Mouse (Mus musculus): ENCODE data around the gene Caskin2. TPM values are rescaled to one million over a fixed set of nuclear protein-coding genes. Genes with fewer than 3 reads are reported as not detected.

Gene Caskin2
- total and polyA plus RNA-seq, 2 experiments = 2.9 to 9.7 TPM

- Histone ChIP-seq H3K9ac (ENCODE audit: low read depth, low read length) (peak overlapping the region; percentile 7; the same call in 1 of the 2 replicates), H3K4me3 (ENCODE audit: insufficient read depth, low read depth, low read length) (no peak overlapping the region), H3K79me2 (ENCODE audit: control insufficient read depth, insufficient read depth, low read length) (peaks cover 40% of the 10 kb centered on the region; the same call in 1 of the 2 replicates), H3K4me1 (ENCODE audit: control insufficient read depth, insufficient read depth, low read length) (peaks cover 31% of the 10 kb centered on the region), H3K27me3 (ENCODE audit: control insufficient read depth, insufficient read depth, low read length) (no peaks in the 10 kb centered on the region), H3K36me3 (ENCODE audit: control insufficient read depth, insufficient read depth, low read length) (no peaks in the 10 kb centered on the region), H3K27ac (replicated peaks; ENCODE audit: insufficient read depth, low read depth, low read length) (peak overlapping the region; percentile 26)
- WGBS = 36% methylated on average over 25 of the region's 25 CpGs
- TF ChIP-seq CTCF (IDR thresholded peaks at IDR 0.05; ENCODE audit: low read depth, low read length) = no peak
- no peak for TF ChIP-seq POLR2A (IDR thresholded peaks at IDR 0.05; ENCODE audit: extremely low read depth, insufficient read depth, low read length)
- peak; percentile 57 for DNase-seq (ENCODE audit: extremely low read depth, low read depth, low spot score)
Observed at GRCm38 (mm10) chr11:115830550-115831325, 17.3 kb upstream of the Caskin2 start.

GRCm38 (mm10) chr11:115829036-115829435, 15.6 kb upstream of the Caskin2 start:
- Histone ChIP-seq H3K4me3 (ENCODE audit: insufficient read depth, low read depth, low read length) (no peak overlapping the region), H3K79me2 (ENCODE audit: control insufficient read depth, insufficient read depth, low read length) (peaks cover 46% of the 10 kb centered on the region; the same call in 1 of the 2 replicates), H3K27me3 (ENCODE audit: control insufficient read depth, insufficient read depth, low read length) (no peaks in the 10 kb centered on the region), H3K36me3 (ENCODE audit: control insufficient read depth, insufficient read depth, low read length) (no peaks in the 10 kb centered on the region), H3K27ac (replicated peaks; ENCODE audit: insufficient read depth, low read depth, low read length) (no peak overlapping the region), H3K9ac (ENCODE audit: low read depth, low read length) (no peak overlapping the region), H3K4me1 (ENCODE audit: control insufficient read depth, insufficient read depth, low read length) (peaks cover 31% of the 10 kb centered on the region)
- 59% methylated on average over 4 of the region's 4 CpGs for WGBS
- DNase-seq (ENCODE audit: extremely low read depth, low read depth, low spot score) = no peak
- TF ChIP-seq POLR2A (IDR thresholded peaks at IDR 0.05; ENCODE audit: extremely low read depth, insufficient read depth, low read length) (no peak), CTCF (IDR thresholded peaks at IDR 0.05; ENCODE audit: low read depth, low read length) (no peak)

GRCm38 (mm10) chr11:115827624-115828023, 14.2 kb upstream of the Caskin2 start:
- no peak for TF ChIP-seq POLR2A (IDR thresholded peaks at IDR 0.05; ENCODE audit: extremely low read depth, insufficient read depth, low read length)
- no peak for TF ChIP-seq CTCF (IDR thresholded peaks at IDR 0.05; ENCODE audit: low read depth, low read length)
- no peak for DNase-seq (ENCODE audit: extremely low read depth, low read depth, low spot score)
- Histone ChIP-seq H3K9ac (ENCODE audit: low read depth, low read length) (no peak overlapping the region), H3K4me1 (ENCODE audit: control insufficient read depth, insufficient read depth, low read length) (peaks cover 21% of the 10 kb centered on the region), H3K27ac (replicated peaks; ENCODE audit: insufficient read depth, low read depth, low read length) (no peak overlapping the region), H3K36me3 (ENCODE audit: control insufficient read depth, insufficient read depth, low read length) (no peaks in the 10 kb centered on the region), H3K27me3 (ENCODE audit: control insufficient read depth, insufficient read depth, low read length) (no peaks in the 10 kb centered on the region), H3K4me3 (ENCODE audit: insufficient read depth, low read depth, low read length) (no peak overlapping the region), H3K79me2 (ENCODE audit: control insufficient read depth, insufficient read depth, low read length) (peaks cover 41% of the 10 kb centered on the region; the same call in 1 of the 2 replicates)
- 89% methylated on average over 6 of the region's 6 CpGs for WGBS

DNA sequence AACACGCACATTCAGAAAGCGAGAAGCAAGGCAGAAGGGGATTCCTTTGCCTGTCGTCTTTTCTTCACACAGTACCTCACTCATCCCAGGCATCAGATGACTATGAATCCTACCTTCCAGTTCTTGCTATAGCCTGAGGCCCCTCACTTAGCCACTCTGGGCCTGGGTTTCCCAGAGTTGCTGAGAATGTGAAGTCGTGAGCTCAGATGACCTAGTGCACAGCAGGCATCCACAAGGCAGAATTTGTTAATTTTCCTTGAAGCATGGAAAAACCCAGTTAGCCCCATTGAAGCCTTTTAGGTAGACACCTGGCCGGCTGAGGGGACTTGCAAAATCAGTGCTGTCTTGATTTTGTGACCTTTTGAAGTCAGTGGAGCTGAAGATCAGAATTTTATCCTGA, 13.0 kb upstream of the Caskin2 start:
- H3K4me3 ChIP-seq (ENCODE audit: insufficient read depth, low read depth, low read length) = no peak overlapping the region
- H3K4me1 ChIP-seq (ENCODE audit: control insufficient read depth, insufficient read depth, low read length) = peaks cover 13% of the 10 kb centered on the region
- H3K9ac ChIP-seq (ENCODE audit: low read depth, low read length) = no peak overlapping the region
- TF ChIP-seq POLR2A (IDR thresholded peaks at IDR 0.05; ENCODE audit: extremely low read depth, insufficient read depth, low read length) (no peak), CTCF (IDR thresholded peaks at IDR 0.05; ENCODE audit: low read depth, low read length) (no peak)
- WGBS = 86% methylated on average over 5 of the region's 5 CpGs
- no peak overlapping the region for H3K27ac ChIP-seq (replicated peaks; ENCODE audit: insufficient read depth, low read depth, low read length)
- H3K27me3 ChIP-seq (ENCODE audit: control insufficient read depth, insufficient read depth, low read length) = no peaks in the 10 kb centered on the region
- peaks cover 41% of the 10 kb centered on the region; the same call in 1 of the 2 replicates for H3K79me2 ChIP-seq (ENCODE audit: control insufficient read depth, insufficient read depth, low read length)
- no peak for DNase-seq (ENCODE audit: extremely low read depth, low read depth, low spot score)
- no peaks in the 10 kb centered on the region for H3K36me3 ChIP-seq (ENCODE audit: control insufficient read depth, insufficient read depth, low read length)

DNA sequence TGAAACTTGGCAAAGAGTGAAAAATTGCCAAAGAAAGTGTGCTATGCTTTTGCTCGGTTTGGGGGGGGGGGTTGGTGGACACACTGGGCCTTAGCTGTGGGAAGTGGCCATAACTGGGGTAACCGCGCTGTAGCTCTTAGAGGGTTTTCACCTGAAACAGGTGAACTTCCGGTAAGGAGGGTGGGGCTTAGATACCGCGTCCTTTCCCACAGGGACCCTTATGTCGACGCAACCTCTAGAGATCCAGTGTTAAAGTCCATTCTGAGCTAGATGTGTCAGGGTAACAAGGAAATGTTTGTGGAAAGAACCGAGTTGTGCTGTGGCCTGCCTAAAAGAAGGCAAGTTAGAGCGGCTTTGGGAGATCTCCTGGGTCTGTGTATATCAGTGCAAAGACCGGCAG, 11.4 kb upstream of the Caskin2 start:
- TF ChIP-seq CTCF (IDR thresholded peaks at IDR 0.05; ENCODE audit: low read depth, low read length) (no peak), POLR2A (IDR thresholded peaks at IDR 0.05; ENCODE audit: extremely low read depth, insufficient read depth, low read length) (no peak)

More for the DNA sequence above, 11.4 kb upstream of the Caskin2 start:
- Histone ChIP-seq H3K4me3 (ENCODE audit: insufficient read depth, low read depth, low read length) (peak overlapping the region; percentile 92), H3K79me2 (ENCODE audit: control insufficient read depth, insufficient read depth, low read length) (peaks cover 33% of the 10 kb centered on the region; the same call in 1 of the 2 replicates), H3K27me3 (ENCODE audit: control insufficient read depth, insufficient read depth, low read length) (no peaks in the 10 kb centered on the region), H3K27ac (replicated peaks; ENCODE audit: insufficient read depth, low read depth, low read length) (peak overlapping the region; percentile 98), H3K36me3 (ENCODE audit: control insufficient read depth, insufficient read depth, low read length) (no peaks in the 10 kb centered on the region), H3K9ac (ENCODE audit: low read depth, low read length) (peak overlapping the region; percentile 94), H3K4me1 (ENCODE audit: control insufficient read depth, insufficient read depth, low read length) (peaks cover 2% of the 10 kb centered on the region)
- WGBS = 13% methylated on average over 11 of the region's 11 CpGs
- peak; percentile 52 for DNase-seq (ENCODE audit: extremely low read depth, low read depth, low spot score)

All from liver, adult 2 months (tissue).